Mouse (Mus musculus): ENCODE measurements around the gene Lyve1.

Lyve1 gene

DNA sequence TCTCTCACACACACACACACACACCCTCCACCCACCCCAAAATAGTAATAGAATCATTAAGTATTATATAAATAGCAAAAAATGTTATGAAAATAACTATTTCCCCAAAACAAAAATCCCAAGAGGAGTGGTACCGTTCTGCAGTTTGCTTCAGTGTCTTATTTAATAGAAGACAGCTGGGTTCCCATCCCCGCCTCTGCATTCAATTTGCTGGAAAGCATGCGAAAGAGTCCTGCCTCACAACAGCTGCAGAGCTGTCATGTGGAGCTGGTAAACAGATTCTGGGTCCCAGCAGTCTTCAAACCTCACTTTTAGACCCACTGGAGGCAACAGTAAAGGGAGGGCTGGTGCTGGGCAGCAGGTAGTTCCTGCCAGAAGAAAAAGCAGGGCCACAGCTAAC lies 54.1 kb downstream of the Lyve1 start:
- no peak for DNase-seq

DNA sequence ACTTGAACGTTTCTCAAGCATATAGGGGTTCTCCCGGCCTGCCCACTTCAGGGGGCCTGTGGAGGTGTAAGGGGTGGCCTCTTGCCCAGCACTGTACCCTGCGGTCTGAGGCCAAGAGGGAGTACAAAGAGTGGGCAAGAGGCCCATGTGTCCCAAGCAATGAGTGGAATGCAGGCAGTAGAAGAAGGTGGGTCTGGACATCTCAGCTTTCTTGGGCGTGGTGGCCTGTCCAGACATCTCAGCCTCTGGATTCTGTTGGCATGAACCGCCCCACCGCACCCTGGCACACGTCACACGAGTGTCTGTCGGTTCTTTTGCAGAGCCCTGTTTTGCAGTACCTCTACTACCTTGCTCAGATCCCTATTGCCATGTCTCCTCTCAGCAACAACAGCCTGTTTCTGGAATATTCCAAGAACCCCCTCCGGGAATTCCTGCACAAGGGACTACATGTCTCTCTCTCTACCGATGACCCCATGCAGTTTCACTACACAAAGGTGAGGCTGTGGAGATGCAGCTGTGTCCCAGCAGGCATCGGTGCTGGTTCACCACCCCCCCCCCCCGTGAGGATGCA lies 55.5 kb downstream of the Lyve1 start:
- DNase-seq = no peak

DNA sequence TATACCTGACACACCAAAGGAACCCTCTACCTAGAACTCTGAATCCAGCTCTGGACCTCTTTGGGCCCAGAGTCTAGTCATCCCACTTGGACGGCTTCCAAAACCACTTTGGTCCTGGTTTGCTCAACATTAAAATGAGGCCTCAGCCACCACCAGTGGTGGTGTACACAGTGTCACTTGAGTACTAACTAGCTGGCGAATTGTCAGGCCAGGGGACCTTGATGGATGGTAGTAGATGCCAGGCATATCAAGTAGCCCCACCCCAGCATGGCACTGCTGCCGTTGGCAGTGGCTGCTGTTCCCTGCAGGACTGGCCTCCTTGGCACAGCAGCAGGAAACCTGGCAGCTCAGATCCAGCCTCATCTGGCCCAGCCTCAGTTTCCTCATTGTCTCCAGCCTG lies 58.8 kb downstream of the Lyve1 start:
- peak; percentile 34 for DNase-seq

DNA sequence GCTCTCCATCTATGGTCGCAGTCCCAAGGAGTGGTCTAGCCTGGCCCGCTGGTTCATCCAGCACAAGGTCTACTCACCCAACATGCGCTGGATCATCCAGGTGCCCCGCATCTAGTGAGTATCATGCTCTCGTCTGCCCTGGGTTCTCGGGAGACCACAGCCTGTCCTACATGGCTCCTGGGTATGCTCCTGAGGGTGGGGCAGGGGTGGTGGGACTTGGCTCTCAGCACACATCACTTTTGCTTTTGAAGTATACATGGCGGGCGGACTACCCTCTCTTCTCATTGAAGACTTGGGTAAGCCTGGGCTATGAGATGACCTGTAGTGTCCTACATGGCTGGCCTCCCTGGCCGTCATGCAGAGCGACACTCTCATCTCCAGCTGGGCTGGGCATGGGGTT lies 59.9 kb downstream of the Lyve1 start:
- DNase-seq = no peak

DNA sequence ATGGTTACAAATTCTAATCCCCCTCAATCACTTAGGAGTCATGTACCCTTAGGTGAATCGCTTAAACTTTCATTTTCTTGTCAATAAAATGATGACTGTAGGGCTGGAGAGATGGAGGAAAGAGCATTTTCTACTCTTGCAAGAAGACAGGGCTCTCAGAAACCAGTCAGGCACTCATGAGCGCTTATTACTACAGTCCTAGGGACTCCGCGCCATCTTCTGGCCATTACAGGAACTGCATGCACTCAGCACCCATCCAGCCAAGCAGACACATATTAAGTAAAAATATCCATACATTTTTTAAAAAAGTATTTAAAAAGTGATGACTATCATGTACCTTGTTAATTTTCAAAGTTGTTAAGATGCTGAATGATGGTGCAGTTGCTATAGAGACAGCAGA lies 62.0 kb downstream of the Lyve1 start:
- DNase-seq = peak; percentile 91

All from cerebellum, adult 9-10 months (tissue).